ENCODE assay signal across 24 mouse cellular contexts in genomic region chr1:161942082-161942481, GRCm38 (mm10). TPM values are rescaled to one million over a fixed set of nuclear protein-coding genes. Genes with fewer than 3 reads are reported as not detected.
A peak's percentile ranks its signal among the peaks of the same experiment; 100 is the strongest.
DNase-seq lines count a peak whose midpoint lies in the region; ATAC-seq lines count a peak whose summit lies in the region.
"Had no signal": no experiment of that assay in that cellular context is flagged by ENCODE, and none has a peak within 500 bp of the region (broad histone marks: within the 10 kb centered on the region; RNA-seq: fewer than 3 reads in every experiment).

No protein-coding gene starts in this region.

- 0 out of 2 replicates have a peak, but pooled peaks have one; percentile 22 for ATAC-seq in common myeloid progenitor, adult 5-6 weeks (replicated peaks; ENCODE audit: low read depth, poor library complexity, severe bottlenecking)
- peak; percentile 55 for ATAC-seq in megakaryocyte progenitor cell, adult 5-6 weeks (replicated peaks; ENCODE audit: poor library complexity)
- ATAC-seq: activated CD4-positive, CD25-positive, alpha-beta regulatory T cell, adult 4 months; forebrain, embryonic 13.5 days; forebrain, embryonic 15.5 days; forebrain, postnatal 0 days; Patski had no signal

- 86% methylated on average over 2 of the region's 2 CpGs for WGBS in heart, embryonic 10.5 days

- H3K4me1 ChIP-seq in heart, embryonic 10.5 days = no peaks in the 10 kb centered on the region
- H3K4me1 ChIP-seq: embryonic facial prominence, embryonic 10.5 days; embryonic facial prominence, embryonic 12.5 days; forebrain, embryonic 13.5 days; forebrain, embryonic 15.5 days had no signal

- no peaks in the 10 kb centered on the region for H3K27me3 ChIP-seq in heart, embryonic 10.5 days (ENCODE audit: insufficient read depth, poor library complexity, severe bottlenecking)
- H3K27me3 ChIP-seq: embryonic facial prominence, embryonic 12.5 days; forebrain, embryonic 13.5 days; forebrain, embryonic 15.5 days had no signal

- H3K4me3 ChIP-seq in heart, embryonic 10.5 days = no peak overlapping the region
- H3K4me3 ChIP-seq: embryonic facial prominence, embryonic 10.5 days; embryonic facial prominence, embryonic 12.5 days; forebrain, embryonic 13.5 days; forebrain, embryonic 15.5 days had no signal

- H3K27ac ChIP-seq in heart, embryonic 10.5 days = no peak overlapping the region
- H3K27ac ChIP-seq: embryonic facial prominence, embryonic 10.5 days; embryonic facial prominence, embryonic 12.5 days; forebrain, embryonic 13.5 days; forebrain, embryonic 15.5 days had no signal

- no peaks in the 10 kb centered on the region for H3K36me3 ChIP-seq in heart, embryonic 10.5 days
- H3K36me3 ChIP-seq: embryonic facial prominence, embryonic 10.5 days; embryonic facial prominence, embryonic 12.5 days; forebrain, embryonic 15.5 days; G1E had no signal

- DNase-seq in 416B (ENCODE audit: low read depth) = peak; percentile 69
- no peak for DNase-seq in heart, embryonic 10.5 days (ENCODE audit: low spot score)
- no peak for DNase-seq in cerebellum, postnatal 10 days
- DNase-seq: adrenal gland, adult 8-10 months; adrenal gland, postnatal 14 days; adrenal gland, postnatal 36 days; cerebellum, adult 11-12 months; cerebellum, adult 2 months; cerebellum, adult 9-10 months; cerebellum, postnatal 14 days; cerebellum, postnatal 36 days; forebrain, postnatal 0 days had no signal

- H3K9me3 ChIP-seq in heart, embryonic 10.5 days = no peaks in the 10 kb centered on the region
- H3K9me3 ChIP-seq: embryonic facial prominence, embryonic 10.5 days; embryonic facial prominence, embryonic 12.5 days; forebrain, embryonic 13.5 days; forebrain, embryonic 15.5 days; G1E had no signal

RNA-seq across cellular contexts. Expression of gene Pigc, which starts 26.9 kb away (rescaled TPM):
- 15.7 and 16.0 TPM in 2 replicates for total RNA-seq in common myeloid progenitor, adult 5-6 weeks (2017)
- total RNA-seq in megakaryocyte progenitor cell, adult 5-6 weeks (2015) = 11.9 and 13.7 TPM in 2 replicates
- total RNA-seq in megakaryocyte progenitor cell, adult 5-6 weeks (2017) = 17.4 and 20.1 TPM in 2 replicates
- polyA plus RNA-seq in heart, embryonic 10.5 days (2016; fragmentation: Nextera tagmentation; extraction: Ambion mirVana) = 24.0 and 29.9 TPM in 2 replicates

RNA-seq across cellular contexts. Expression of gene 4930558K02Rik, which starts 37.4 kb away (rescaled TPM):
- total RNA-seq in common myeloid progenitor, adult 5-6 weeks (2017) = not detected in 2 replicates
- total RNA-seq in megakaryocyte progenitor cell, adult 5-6 weeks (2015) = 0.39 TPM in 1 of 2 replicates, not detected in the other
- not detected in 2 replicates for total RNA-seq in megakaryocyte progenitor cell, adult 5-6 weeks (2017)
- not detected in 2 replicates for polyA plus RNA-seq in heart, embryonic 10.5 days (2016; fragmentation: Nextera tagmentation; extraction: Ambion mirVana)
- total RNA-seq: adrenal gland, adult 8-10 months; adrenal gland, postnatal 14 days; adrenal gland, postnatal 36 days; forebrain, postnatal 0 days; G1E had no signal
- polyA plus RNA-seq: activated CD4-positive, CD25-positive, alpha-beta regulatory T cell, adult 4 months; C2C12; cerebellum, adult 2 months; embryonic facial prominence, embryonic 10.5 days; embryonic facial prominence, embryonic 12.5 days; embryonic facial prominence, embryonic 14.5 days; forebrain, embryonic 11.5 days; forebrain, embryonic 13.5 days; G1E; Patski had no signal
